Mouse (Mus musculus) 3134 (cell line): ENCODE results near the gene Camk2d.

ENCODE experiments used
- DNase-seq: peaks from one replicate; pipeline ENCODE4 v3.0.0-alpha.2; 2011; ENCODE audit warnings: low spot score; ENCODE audit not compliant: insufficient read length; ENCODE audit errors: extremely low read depth

Gene Camk2d

DNA sequence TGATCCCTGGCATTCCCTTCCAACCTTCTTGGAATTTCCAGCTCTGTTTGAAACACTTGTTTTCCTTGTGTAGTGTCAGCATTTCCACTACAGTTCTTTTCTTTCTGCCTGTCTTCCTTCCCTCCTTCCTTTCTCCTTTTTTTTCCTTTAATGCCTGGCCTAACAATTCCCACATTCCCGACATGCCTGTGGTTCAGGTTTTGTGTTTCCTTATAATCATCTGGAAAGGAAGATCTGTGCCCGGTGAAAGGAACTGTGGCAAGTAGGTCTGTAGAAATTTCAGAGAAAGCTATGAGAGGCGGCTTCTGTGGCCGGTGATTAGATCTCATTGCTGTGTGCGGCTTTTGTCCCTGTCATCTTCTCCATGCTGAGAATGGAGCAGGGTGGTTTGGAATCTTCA, 139.1 kb downstream of the Camk2d start:
- DNase-seq: peak; percentile 42

DNA sequence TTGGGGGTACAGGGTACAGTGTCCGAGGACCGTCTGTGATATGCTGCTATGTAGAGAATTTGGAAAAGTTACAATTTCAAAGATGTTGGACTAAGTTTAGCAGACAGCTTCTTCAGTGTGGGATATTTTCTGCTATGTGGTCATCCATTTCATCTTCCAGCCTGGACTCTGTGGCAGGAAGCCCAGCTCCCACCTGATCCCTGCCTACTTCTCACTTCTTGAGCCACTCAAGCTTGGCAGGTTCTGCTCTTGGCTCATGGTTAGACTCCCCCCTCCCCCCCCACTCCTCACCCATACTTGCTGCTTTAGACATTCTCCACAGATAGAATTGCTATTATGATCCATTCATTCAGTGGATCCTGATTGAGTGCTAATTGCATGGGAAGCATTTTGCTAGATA, 141.0 kb downstream of the Camk2d start:
- DNase-seq: no peak

DNA sequence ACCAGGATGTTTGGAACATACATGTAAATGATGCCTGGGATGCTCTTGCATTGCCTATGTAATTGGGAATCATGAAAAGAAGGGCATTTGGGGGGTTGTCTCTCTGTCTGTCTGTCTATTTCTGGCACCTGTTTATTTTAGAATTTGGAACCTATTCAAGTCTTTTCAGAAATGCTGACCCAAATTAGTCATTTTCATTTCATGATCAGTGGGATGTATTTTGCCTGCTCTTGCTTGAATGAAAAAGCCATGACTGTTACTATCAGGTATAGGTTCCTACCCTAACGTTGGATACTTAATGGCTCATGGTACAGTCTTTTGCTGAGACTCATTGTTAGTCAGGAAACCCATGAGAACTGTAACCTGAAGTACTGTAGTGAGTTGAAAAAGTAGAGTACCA, 144.0 kb downstream of the Camk2d start:
- no peak for DNase-seq

DNA sequence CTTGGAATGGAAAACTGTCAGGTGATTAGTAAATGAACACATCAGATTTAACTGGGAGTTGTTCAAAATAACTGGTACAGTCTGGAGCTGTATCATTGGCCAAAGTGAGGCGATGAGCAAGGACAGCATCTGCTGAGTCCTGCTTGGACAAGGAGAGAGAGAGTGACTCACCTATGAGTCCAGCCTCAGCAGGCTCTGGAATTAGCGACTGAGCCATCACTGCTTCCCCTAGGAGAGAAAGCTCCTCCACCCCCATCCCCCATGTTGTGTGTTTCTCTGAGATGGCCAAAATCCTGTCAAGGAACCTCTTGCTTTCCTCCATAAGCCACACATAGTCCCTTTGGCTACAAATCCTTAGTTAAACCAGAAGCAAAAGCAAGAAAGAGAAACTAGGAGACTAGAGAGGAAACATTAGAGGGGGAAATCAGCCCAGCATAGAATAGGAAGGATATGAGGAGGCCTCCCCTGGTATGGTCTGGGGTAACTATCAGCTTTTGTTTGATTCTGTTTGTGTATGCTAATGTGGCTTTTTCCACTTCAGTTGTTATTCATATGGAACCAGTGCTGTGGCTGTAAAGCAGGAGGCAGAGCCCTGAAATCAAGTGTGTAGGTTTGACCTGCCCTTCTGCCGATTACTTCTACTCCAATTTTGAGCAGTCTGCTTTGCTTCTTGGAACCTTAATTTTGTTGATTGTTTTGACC, 148.5 kb downstream of the Camk2d start:
- peak; percentile 42 for DNase-seq

DNA sequence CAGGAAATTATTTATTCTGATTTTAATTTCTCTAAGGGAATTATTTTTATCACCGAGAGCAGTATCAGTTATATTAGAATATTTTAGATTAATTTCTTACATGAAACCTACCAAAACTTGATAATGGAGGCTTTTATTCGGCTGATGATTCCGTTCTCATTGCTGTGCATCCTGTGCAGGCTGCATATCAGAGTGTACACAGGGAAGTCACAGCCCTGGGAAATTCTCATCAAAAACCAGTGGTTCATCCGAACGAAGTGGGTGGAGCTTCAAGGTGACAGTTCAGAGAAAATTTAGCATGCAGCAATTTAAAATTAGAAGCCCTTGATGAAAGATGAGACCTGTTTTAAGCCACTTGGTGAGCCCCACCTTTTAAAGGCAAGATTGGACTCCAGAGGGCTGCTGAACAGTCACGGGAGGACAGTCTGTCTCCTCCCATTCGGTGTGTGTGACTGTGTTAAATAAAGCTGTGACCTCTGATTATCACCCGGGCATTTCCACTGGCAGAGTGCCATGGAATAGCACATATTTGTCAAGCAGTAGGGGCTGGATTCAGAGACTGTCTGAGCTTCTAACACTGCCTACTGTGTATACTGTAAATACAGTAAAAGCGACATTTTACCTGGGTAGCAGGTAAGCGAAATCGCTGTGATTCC, 150.2 kb downstream of the Camk2d start:
- no peak for DNase-seq

DNA sequence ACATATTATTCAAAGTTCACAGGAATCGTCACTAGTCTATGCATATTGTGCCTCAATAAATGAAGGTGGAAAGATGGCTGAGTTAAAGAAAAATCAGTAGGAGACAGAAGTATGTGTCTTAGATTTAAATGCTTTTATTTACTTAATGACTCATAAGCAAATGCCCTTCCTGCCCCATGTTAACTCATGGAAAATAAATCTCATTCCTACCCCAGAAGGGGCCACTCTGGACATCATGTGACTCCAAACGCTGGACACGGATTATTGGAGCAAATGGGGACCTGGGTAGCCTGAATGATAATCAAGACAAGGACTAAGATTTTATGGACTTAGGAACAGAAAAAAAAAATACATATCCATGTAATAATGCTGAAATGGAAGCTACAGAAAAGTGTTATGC, 151.5 kb downstream of the Camk2d start:
- no peak for DNase-seq

DNA sequence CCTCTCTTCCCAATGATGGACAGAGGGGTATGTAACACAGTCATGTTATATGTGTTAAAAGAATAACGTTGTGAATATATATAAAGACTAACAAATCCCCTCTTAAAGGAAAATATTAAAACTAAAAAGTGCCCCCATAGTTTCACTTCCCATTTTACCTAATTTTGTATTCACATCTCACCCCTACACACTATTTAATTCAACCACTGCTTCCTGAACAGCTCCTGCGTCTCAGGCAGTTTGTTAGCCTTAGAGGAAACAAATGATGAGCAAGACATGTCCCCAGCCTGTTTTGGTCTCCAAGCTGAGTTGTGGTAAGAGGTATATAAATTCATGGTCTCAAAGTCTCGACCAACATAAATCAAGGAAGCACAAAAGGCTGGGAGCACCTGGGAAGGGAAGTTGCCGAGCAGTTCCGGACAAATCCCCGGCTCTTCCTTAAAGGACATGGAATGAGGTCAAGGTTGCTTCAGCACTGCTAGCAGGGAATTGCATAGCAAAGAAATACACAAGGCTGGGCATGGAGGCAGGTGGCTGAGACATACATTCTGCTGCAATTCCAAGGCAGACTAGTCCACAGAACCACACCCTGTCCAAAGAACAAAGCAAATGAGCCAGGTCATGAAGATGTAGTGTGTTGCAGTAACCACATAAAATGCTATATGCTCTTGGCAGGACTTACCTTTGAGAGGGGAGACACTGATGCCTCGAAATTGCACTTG, 155.4 kb downstream of the Camk2d start:
- DNase-seq: no peak

DNA sequence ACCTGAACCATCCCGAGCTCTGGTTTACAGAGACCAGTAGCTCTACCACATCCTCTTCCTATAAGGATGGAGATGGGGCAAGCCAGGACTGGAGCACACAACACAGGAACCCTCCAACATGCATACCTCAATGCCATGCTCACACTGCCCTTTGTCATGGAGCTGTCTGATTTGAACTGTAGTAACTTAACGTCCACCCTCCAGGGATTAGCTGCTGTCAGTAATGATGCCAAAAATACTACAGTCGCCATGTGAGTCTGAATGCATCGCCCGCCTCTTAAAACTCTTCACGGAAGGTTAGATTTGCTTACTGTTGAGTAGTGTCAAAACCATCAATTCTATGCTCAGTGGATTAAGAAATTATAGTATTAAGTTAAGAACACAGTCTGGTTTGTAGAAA, 156.9 kb downstream of the Camk2d start:
- no peak for DNase-seq

DNA sequence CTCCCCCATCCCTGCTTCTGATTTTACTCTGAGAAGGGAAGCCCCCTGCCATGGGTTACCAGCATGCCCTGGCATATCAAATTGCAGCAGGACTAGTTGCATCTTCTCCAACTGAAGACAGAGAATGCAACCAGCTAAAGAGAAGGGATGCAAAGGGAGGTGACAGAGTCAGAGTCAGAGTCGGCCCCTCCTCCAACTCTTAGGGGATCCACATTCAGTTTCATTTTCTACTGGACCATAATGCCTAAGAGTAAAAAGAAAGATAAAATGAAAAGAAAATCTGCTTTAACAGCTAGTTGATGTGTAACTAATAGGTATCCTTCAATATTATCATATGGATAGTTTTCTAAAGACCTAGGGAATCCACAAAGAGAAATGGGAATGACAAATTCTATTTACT, 162.3 kb downstream of the Camk2d start:
- DNase-seq: no peak

DNA sequence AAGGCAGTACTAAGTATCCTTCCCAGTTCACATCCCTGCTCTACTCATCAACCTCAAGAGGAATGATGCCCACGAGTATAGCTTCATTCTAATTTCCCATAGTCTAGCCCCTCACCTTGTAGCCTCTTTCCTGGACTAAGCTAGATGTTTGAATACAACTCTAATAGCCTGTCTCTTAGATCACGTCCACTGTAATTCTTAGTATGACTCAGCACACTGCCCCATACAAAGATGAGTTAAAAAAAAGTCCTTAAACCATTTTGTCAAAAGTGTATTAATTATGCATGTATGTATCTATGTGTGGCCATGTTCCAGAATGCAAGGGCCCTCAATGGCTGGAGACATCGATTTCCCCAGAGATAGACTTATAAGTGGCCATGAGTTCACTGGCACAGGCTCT, 164.5 kb downstream of the Camk2d start:
- no peak for DNase-seq

DNA sequence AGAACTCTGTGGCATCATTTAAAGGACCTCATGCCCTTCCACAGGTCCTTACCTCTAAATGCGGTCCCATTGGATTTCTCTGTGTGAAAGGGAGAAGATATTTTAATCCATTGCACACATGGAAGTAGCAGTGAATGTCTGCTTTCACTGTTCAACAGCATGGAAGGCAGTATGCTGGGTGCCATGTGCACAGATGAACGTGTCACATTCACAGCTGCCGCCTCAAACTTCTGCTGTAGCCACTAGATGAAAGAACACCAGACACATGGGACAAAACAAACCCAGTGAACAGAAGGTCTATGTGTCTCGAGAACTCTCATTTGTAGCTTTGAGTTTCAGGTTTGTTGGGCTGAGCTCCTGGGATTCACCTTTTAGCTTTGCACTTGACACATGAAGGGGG, 168.6 kb downstream of the Camk2d start:
- no peak for DNase-seq

DNA sequence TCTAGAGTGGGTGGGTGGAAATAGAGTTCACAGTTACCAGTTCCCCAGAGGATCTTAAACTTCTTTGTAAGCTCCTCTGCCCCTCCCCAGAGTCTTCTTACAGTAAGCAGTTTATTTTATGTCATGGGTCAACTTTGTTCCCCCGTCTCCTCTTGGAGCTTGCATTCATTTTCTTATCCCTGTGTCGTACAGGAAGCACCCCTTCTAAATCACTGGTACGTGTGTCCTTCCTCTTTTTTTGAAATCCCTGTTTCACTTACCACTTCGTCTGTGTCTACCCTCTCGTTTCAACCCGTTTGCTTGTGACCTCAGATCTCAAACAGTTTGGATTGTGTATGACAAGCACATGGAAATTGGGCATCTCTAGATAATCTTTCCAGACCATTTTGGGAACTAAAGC, 174.0 kb downstream of the Camk2d start:
- no peak for DNase-seq

DNA sequence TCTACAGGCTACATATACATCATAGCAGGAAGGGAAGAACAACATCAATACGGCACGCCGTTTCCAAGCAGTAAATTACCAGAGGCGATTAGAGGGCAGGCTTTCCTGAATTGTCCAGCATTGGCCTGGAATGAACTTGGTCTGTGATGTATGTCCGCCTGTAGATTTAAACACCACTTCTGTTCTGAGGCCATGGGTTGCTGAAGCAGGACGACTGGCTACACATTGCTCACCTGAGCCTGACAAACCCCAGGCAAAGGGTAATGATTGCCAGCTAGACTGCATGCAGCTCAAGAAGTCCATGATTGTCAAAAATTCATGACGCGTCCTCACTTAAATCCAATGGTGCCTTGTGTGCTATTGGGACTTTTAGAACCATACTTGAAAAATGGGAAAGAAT, 174.9 kb downstream of the Camk2d start:
- no peak for DNase-seq

DNA sequence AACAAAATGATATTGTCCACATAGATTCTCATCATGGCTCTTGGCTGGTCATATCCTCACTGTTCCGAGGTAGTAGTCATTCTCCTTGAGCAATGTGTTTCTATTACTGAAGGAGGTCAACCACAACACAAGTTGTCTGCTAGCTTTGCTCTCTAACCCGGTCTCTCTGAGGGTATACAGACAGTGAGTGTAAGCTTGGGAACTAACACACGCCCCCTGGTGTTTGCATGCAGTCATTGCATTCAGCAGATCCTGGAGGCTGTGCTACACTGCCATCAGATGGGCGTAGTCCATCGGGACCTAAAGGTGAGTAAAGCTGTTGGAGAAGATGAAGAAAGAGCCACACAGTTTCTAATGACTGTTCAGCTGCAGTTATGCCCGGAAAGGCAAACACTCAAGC, 175.4 kb downstream of the Camk2d start:
- DNase-seq: peak; percentile 49

DNA sequence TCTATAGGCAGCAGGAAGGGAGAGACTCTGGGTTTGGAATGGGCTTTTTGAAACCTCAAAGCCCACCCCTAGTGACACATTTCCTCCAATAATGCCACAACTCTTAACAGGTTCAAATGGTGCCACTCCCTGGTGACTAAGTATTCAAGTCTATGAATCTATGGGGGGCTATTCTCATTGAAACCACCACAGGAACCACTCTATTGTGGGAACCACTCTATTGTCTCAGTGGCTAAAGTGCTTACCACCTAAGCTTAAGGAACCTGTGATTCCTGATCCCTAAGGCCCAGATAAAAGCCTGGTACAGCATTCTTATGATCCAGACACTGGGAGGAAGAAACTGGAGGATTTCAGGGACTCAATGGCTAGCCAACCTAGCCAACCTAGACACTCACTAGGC, 179.9 kb downstream of the Camk2d start:
- DNase-seq: no peak

DNA sequence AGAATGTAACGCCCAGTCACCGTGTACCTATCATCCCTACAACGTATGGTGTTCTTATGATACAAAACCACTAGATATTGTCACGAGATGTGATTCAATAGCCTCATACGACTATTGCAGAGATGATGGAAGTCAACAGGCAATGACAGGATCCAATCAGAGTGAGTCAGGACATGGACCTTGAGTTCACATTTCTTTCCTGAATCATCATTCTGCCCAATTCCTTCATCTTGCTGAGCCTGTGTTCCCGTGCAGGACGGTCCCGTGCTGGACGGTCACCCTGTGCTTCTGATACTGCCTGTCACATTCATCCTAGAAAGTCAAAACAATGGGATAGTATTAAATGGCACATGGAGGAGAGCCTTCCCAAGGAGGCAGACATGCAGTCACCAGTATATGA, 181.0 kb downstream of the Camk2d start:
- DNase-seq: no peak

DNA sequence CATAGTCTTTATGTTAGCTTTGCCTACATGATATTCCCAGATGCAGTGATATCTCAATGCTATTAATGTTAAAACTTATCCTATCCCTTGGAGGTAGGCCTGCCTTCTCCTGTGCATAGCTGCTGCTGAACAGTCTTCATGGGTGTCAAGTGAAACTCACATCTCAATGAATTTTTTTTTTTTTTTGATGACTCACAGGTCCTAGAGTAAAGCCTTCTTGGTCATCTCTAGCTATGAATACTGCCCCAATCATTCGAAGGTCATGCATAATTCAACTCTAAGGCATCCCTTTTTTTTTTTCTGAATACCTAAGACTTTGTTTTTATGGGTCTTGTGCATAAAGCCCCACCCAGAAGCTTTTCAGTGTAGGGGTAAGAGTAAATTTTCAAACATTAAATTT, 181.8 kb downstream of the Camk2d start:
- DNase-seq: no peak

DNA sequence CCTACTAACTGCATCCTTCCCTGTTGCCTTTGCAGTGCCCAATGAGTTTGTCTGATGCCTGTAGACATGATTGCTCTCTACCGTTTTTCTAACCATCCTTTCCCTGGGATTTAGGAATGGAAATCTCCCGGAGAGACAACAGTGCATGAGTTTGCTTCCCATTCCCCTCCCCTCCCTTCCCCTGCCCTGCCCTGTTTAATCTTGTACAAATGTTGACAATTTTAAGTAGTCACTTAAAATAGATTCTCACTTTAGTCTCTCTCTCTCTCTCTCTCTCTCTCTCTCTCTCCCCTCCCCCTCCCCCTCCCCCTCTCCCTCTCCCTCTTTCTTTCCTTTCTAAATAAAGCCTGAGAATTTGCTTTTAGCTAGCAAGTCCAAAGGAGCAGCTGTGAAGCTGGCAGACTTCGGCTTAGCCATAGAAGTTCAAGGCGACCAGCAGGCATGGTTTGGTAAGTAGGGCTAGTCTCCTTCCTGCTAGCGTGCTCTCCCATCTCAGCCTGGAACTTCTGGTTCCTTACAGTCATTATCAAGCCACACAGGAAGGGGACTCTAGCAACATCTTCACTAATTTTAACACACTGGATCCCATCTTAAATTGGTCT, 184.0 kb downstream of the Camk2d start:
- no peak for DNase-seq

DNA sequence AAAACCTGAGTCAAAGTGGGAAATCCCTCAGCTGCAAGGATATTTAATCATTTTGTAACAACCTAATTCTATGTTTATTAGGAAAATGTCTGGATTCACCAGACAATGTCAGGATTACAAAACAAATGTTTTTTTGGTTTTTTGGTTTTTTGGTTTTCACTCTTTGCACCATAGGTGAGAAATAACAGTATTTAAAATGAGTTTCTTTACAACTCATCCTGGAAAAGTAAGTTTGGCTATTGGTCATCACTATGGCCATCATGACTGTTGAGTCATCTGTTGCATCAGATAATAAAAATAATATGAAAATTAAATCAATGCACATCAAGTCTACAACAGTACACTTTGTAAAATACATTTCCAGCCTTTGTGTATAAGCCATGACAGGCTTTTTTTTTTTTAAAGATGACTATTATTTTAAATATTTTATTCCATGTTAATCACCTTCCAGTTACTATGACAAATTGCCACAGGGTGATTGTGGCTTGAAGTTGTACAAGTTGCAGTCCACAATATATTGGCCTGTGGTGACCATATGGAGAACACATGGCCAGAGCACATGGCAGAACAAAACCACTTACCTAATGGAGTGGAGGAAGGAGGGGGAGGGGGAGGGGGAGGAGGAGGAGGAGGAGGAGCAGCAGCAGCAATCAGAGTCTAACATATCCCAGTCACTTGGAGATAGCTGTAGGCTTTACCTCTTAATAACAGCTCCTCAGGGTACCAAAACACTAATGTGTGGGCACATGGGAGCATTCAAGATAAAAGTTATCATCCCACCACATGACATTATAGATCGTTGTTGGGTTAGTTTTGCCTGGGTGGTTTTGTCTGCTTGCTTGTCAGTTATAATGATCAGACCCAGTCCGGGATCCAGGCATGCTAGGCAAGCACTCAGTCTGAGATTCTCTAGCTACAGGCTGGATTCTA, 197.2 kb downstream of the Camk2d start:
- peak; percentile 25 for DNase-seq

DNA sequence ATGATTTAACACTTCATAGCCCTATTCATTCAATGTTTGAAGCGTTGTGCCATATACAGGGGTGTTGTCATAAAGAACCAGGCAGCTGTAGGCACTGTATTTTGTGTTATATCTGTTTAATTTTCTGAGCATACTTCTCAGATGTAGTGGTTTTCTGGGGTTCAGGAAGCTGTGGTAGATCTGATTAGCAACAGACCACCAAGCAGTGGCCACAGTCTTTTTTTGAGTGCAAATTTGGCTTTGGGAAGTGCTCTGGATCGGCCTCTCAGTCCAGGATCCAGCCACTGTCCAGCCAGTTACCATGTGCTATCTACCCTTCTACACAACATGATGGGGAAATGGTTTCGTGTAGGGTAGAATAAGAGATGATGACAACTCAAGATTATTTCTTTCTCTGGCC, 199.8 kb downstream of the Camk2d start:
- DNase-seq: no peak

DNA sequence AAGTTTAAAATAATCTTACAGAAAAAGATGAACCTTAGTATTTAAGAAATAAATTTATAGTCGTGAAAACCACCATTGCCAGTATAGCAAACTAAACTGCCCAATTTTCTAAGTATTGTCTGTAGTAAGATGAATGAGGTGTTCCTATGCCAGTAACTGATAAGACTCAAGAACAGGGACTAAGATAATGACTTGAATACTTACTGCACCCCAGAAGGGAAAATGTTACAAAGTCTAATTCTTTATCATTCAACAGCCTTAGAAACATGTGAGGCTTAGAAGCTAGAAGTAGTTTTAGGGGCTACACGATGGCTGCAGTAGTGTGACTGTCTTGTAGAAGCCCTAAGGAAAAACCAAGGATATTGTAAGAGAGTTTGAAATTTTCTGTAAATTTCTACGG, 200.9 kb downstream of the Camk2d start:
- no peak for DNase-seq
